Mouse (Mus musculus) lung, embryonic 16.5 days (tissue): ENCODE measurements around the gene Vasp. TPM values are rescaled to one million over a fixed set of nuclear protein-coding genes. Genes with fewer than 3 reads are reported as not detected.

Source experiments
- polyA plus RNA-seq: library from polyadenylated mRNA; unstranded; fragments of >200 nt; fragmentation: Nextera tagmentation; extraction: Ambion mirVana; gene quantifications from 2 replicates; pipeline ENCODE4 v1.2.1, GENCODE M21; 2015

Vasp gene
- polyA plus RNA-seq, 1 experiment from 2014 or later, result 103 TPM

Other genes with a start within 250 kb of the Vasp start
- gene Foxa3, start 248.3 kb downstream of the Vasp start, polyA plus RNA-seq, result 2.3 TPM in 2 replicates
- 27.4 and 27.5 TPM in 2 replicates for gene Sympk, start 247.4 kb downstream of the Vasp start, polyA plus RNA-seq
- gene Rsph6a, start 217.1 kb downstream of the Vasp start, polyA plus RNA-seq, result not detected in 2 replicates
- gene Dmwd, start 195.6 kb downstream of the Vasp start, polyA plus RNA-seq, result 11.3 and 11.9 TPM in 2 replicates
- 28.7 and 29.3 TPM in 2 replicates for gene Dmpk, start 188.0 kb downstream of the Vasp start, polyA plus RNA-seq
- gene Six5, start 177.2 kb downstream of the Vasp start, polyA plus RNA-seq, result 7.2 and 7.5 TPM in 2 replicates
- 1.9 and 2.2 TPM in 2 replicates for gene Gm4969, start 153.4 kb downstream of the Vasp start, polyA plus RNA-seq
- 16.2 and 16.3 TPM in 2 replicates for gene Fbxo46, start 152.0 kb downstream of the Vasp start, polyA plus RNA-seq
- 15.4 and 15.7 TPM in 2 replicates for gene Qpctl, start 122.5 kb downstream of the Vasp start, polyA plus RNA-seq
- 135 and 144 TPM in 2 replicates for gene Snrpd2, start 122.1 kb downstream of the Vasp start, polyA plus RNA-seq
- 5.6 and 8.2 TPM in 2 replicates for gene Gipr, start 105.7 kb downstream of the Vasp start, polyA plus RNA-seq
- gene Eml2, start 95.4 kb downstream of the Vasp start, polyA plus RNA-seq, result 11.3 and 12.4 TPM in 2 replicates
- 2.1 and 2.6 TPM in 2 replicates for gene Gpr4, start 59.3 kb downstream of the Vasp start, polyA plus RNA-seq
- gene Opa3, start 43.5 kb downstream of the Vasp start, polyA plus RNA-seq, result 29.9 and 31.5 TPM in 2 replicates
- not detected in 2 replicates for gene Ppm1n, start 8.2 kb upstream of the Vasp start, polyA plus RNA-seq
- 13.8 and 17.5 TPM in 2 replicates for gene Rtn2, start 10.8 kb upstream of the Vasp start, polyA plus RNA-seq
- 0.20 and 0.31 TPM in 2 replicates for gene Fosb, start 38.2 kb upstream of the Vasp start, polyA plus RNA-seq
- gene Ercc1, start 73.0 kb upstream of the Vasp start, polyA plus RNA-seq, result 79.9 and 82.5 TPM in 2 replicates
- gene Cd3eap, start 87.7 kb upstream of the Vasp start, polyA plus RNA-seq, result 17.2 and 17.3 TPM in 2 replicates
- gene Ppp1r13l, start 87.9 kb upstream of the Vasp start, polyA plus RNA-seq, result 4.9 TPM in 2 replicates
- 15.9 and 17.4 TPM in 2 replicates for gene Ercc2, start 110.2 kb upstream of the Vasp start, polyA plus RNA-seq
- gene Klc3, start 132.3 kb upstream of the Vasp start, polyA plus RNA-seq, result 17.5 and 19.7 TPM in 2 replicates
- 78.9 and 137 TPM in 2 replicates for gene Ckm, start 133.0 kb upstream of the Vasp start, polyA plus RNA-seq
- gene Mark4, start 187.0 kb upstream of the Vasp start, polyA plus RNA-seq, result 5.2 TPM in 2 replicates
- gene Exoc3l2, start 191.5 kb upstream of the Vasp start, polyA plus RNA-seq, result 0.72 and 1.1 TPM in 2 replicates
- 1.4 TPM in 2 replicates for gene Bloc1s3, start 236.6 kb upstream of the Vasp start, polyA plus RNA-seq
- 104 and 111 TPM in 2 replicates for gene Trappc6a, start 236.6 kb upstream of the Vasp start, polyA plus RNA-seq
- 0.16 TPM in 1 of 2 replicates, not detected in the other for gene Nkpd1, start 246.0 kb upstream of the Vasp start, polyA plus RNA-seq